Mouse (Mus musculus) midbrain, embryonic 16.5 days (tissue): ENCODE results near the gene Ppp2r5e. TPM values are rescaled to one million over a fixed set of nuclear protein-coding genes. Genes with fewer than 3 reads are reported as not detected.

Experiments used
- ATAC-seq: fragments of 200-750 bp; cut with Nextera tagmentation; 2 replicates; pipeline ENCODE4 v1.8.0; 2017; ENCODE audit warnings: moderate TSS enrichment
- H3K27ac ChIP-seq: fragments of 300-500 bp; sonication (generic); 2 replicates; pipeline ENCODE4 v1.5.1; 2014; ENCODE audit warnings: mild to moderate bottlenecking, low read length, mixed read lengths
- H3K27me3 ChIP-seq: fragments of 300-500 bp; sonication (generic); 2 replicates; pipeline ENCODE4 v1.6.1; 2014; ENCODE audit warnings: low read depth, low read length, mixed read lengths; ENCODE audit not compliant: control insufficient read depth, insufficient read depth
- H3K36me3 ChIP-seq: fragments of 300-500 bp; sonication (generic); 2 replicates; pipeline ENCODE4 v1.6.1; 2014; ENCODE audit warnings: mild to moderate bottlenecking, low read length, moderate library complexity, mixed read lengths; ENCODE audit not compliant: control insufficient read depth, insufficient read depth
- H3K4me1 ChIP-seq: fragments of 300-500 bp; sonication (generic); 2 replicates; pipeline ENCODE4 v1.6.1; 2014; ENCODE audit warnings: mild to moderate bottlenecking, low read length, mixed read lengths; ENCODE audit not compliant: control insufficient read depth, insufficient read depth
- H3K4me2 ChIP-seq: fragments of 300-500 bp; sonication (generic); 2 replicates; pipeline ENCODE4 v1.6.1; 2014; ENCODE audit warnings: mild to moderate bottlenecking, low read length, mixed read lengths
- H3K4me3 ChIP-seq: fragments of 300-500 bp; sonication (generic); 2 replicates; pipeline ENCODE4 v1.5.1; 2014; ENCODE audit warnings: low read depth, mild to moderate bottlenecking, low read length, moderate library complexity, mixed read lengths
- H3K9ac ChIP-seq: fragments of 300-500 bp; sonication (generic); 2 replicates; pipeline ENCODE4 v1.6.1; 2014; ENCODE audit warnings: low read depth, low read length, mixed read lengths
- H3K9me3 ChIP-seq: fragments of 300-500 bp; sonication (generic); replicated peaks from 2 replicates; pipeline ENCODE4 v1.6.1; 2014; ENCODE audit warnings: mild to moderate bottlenecking, low read length, mixed read lengths; ENCODE audit not compliant: control insufficient read depth, poor library complexity, severe bottlenecking
- WGBS: fragments of 180-500 bp; shearing (Covaris S2); extraction: QIAGEN DNeasy Blood & Tissue Kit; methylation state at CpG from one replicate; pipeline ENCODE4 v1.1.7; 2014; 5-methylcytosine and 5-hydroxymethylcytosine counted together
- polyA plus RNA-seq: library from polyadenylated mRNA; unstranded; fragments of >200 nt; fragmentation: Nextera tagmentation; extraction: Ambion mirVana; gene quantifications from 2 replicates; pipeline ENCODE4 v1.2.1, GENCODE M21; 2015

Gene Ppp2r5e
- polyA plus RNA-seq, 1 experiment from 2014 or later, result 18.1 TPM

DNA sequence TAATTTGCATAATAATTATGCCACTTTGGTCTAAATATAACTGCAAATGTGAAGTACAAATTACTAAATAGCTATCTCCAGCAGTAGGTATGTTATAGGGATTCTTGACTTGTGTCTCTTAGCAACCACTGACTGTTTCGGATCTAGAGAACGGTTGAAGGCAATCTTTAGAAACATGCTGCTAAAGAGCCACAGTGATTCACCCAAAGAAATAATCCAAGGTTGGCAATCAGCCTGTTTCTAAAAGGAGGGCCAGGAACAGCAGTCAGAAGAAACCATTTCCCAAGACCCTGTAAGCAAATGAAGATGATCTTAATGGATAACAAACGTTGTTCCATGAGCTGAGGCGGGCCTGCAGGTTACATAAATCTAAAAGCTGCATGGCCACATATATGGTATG lies 117.9 kb downstream of the Ppp2r5e start:
- no peaks in the 10 kb centered on the region for H3K9me3 ChIP-seq
- ATAC-seq, result no peak
- no peak overlapping the region; the same call in 1 of the 2 replicates for H3K27ac ChIP-seq
- no peak overlapping the region for H3K4me3 ChIP-seq
- no peaks in the 10 kb centered on the region for H3K27me3 ChIP-seq
- H3K36me3 ChIP-seq, result no peaks in the 10 kb centered on the region
- WGBS, result 49% methylated on average over 4 of the region's 4 CpGs
- peaks cover 8% of the 10 kb centered on the region; the same call in 1 of the 2 replicates for H3K4me1 ChIP-seq
- H3K9ac ChIP-seq, result no peak overlapping the region
- no peak overlapping the region for H3K4me2 ChIP-seq

DNA sequence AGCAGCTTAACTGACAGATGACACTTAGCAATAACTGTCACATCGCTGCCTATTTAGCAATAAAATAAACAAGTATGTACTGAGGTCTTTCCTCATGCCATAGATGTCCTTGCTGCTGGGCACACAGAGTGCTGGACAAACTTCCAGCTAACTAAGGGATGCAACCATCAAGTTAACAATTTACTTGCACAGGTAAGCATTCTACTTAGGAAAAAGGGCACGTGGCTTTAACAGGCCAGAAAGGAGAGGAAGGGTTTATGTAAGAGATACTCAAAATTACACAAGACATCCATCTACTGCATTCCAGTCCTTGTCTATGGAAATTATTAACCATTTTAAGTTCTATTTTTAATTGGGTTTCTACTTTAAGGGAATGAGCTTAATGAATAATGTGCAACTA lies 123.0 kb downstream of the Ppp2r5e start:
- peaks cover 2% of the 10 kb centered on the region; the same call in 1 of the 2 replicates for H3K36me3 ChIP-seq
- H3K27ac ChIP-seq, result no peak overlapping the region
- H3K9me3 ChIP-seq, result no peaks in the 10 kb centered on the region
- WGBS, result 95% methylated on average over 2 of the region's 2 CpGs
- H3K4me1 ChIP-seq, result peaks cover 5% of the 10 kb centered on the region; the same call in 1 of the 2 replicates
- H3K9ac ChIP-seq, result no peak overlapping the region
- ATAC-seq, result no peak
- H3K4me3 ChIP-seq, result no peak overlapping the region
- H3K4me2 ChIP-seq, result no peak overlapping the region
- H3K27me3 ChIP-seq, result no peaks in the 10 kb centered on the region

- peaks cover under 1% of the 10 kb centered on the region; the same call in 1 of the 2 replicates for H3K4me1 ChIP-seq
- WGBS, result 92% methylated on average over 3 of the region's 3 CpGs
- no peak overlapping the region for H3K27ac ChIP-seq
- no peak overlapping the region for H3K4me2 ChIP-seq
- peaks cover 5% of the 10 kb centered on the region; the same call in 1 of the 2 replicates for H3K36me3 ChIP-seq
- no peak overlapping the region for H3K9ac ChIP-seq
- H3K9me3 ChIP-seq, result no peaks in the 10 kb centered on the region
- no peaks in the 10 kb centered on the region for H3K27me3 ChIP-seq
- no peak for ATAC-seq
- H3K4me3 ChIP-seq, result no peak overlapping the region
Measured at GRCm38 (mm10) chr12:75472107-75472506, 123.9 kb downstream of the Ppp2r5e start.

- H3K27ac ChIP-seq, result no peak overlapping the region
- ATAC-seq, result no peak
- H3K27me3 ChIP-seq, result no peaks in the 10 kb centered on the region
- no peaks in the 10 kb centered on the region for H3K4me1 ChIP-seq
- H3K36me3 ChIP-seq, result peaks cover 8% of the 10 kb centered on the region; the same call in 1 of the 2 replicates
- H3K4me2 ChIP-seq, result no peak overlapping the region
- H3K9me3 ChIP-seq, result no peaks in the 10 kb centered on the region
- H3K4me3 ChIP-seq, result no peak overlapping the region
- H3K9ac ChIP-seq, result no peak overlapping the region
- 89% methylated on average over 6 of the region's 6 CpGs for WGBS
Measured at GRCm38 (mm10) chr12:75467814-75468213, 128.2 kb downstream of the Ppp2r5e start.

DNA sequence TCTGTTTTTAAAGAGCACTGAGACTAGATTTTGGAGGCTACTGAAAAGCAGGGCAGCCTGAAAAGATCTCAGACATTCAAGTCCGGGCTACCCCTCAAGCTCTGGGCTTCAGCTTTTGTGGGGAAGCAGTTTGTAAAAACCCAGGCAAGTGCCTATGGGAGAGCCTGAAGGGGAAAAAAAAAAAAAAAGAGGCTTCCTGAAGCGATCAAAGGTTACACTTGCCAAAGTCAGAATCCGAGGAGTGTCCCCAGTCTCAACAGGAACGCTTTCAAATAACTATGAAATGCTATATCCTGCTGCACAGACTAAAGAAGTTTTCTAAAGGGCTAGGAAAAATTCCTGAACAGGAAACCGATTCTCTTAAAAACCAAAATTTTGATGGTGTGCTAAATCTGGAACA lies 128.9 kb downstream of the Ppp2r5e start:
- Histone ChIP-seq H3K9ac (no peak overlapping the region), H3K4me2 (no peak overlapping the region), H3K27me3 (no peaks in the 10 kb centered on the region), H3K4me3 (no peak overlapping the region), H3K36me3 (peaks cover 8% of the 10 kb centered on the region), H3K9me3 (no peaks in the 10 kb centered on the region), H3K4me1 (no peaks in the 10 kb centered on the region), H3K27ac (no peak overlapping the region)
- ATAC-seq, result no peak
- whole genome bisulfite sequencing, result 82% methylated on average over 5 of the region's 5 CpGs

- Histone ChIP-seq H3K27me3 (no peaks in the 10 kb centered on the region), H3K4me1 (no peaks in the 10 kb centered on the region), H3K9ac (no peak overlapping the region), H3K4me2 (no peak overlapping the region), H3K9me3 (no peaks in the 10 kb centered on the region), H3K27ac (no peak overlapping the region), H3K36me3 (peaks cover 11% of the 10 kb centered on the region), H3K4me3 (no peak overlapping the region)
- no peak for ATAC-seq
- WGBS, result 96% methylated on average over 7 of the region's 7 CpGs
Measured at GRCm38 (mm10) chr12:75466206-75466605, 129.8 kb downstream of the Ppp2r5e start.

- Histone ChIP-seq H3K36me3 (peaks cover 18% of the 10 kb centered on the region), H3K9ac (no peak overlapping the region), H3K27me3 (no peaks in the 10 kb centered on the region), H3K4me1 (no peaks in the 10 kb centered on the region), H3K4me3 (no peak overlapping the region), H3K27ac (no peak overlapping the region), H3K4me2 (no peak overlapping the region), H3K9me3 (no peaks in the 10 kb centered on the region)
- 0 out of 2 replicates have a peak, but pooled peaks have one; percentile 58 for ATAC-seq
- 77% methylated on average over 9 of the region's 9 CpGs for WGBS
Measured at GRCm38 (mm10) chr12:75464016-75464769, 131.9 kb downstream of the Ppp2r5e start.

- Histone ChIP-seq H3K27me3 (no peaks in the 10 kb centered on the region), H3K27ac (no peak overlapping the region), H3K9me3 (no peaks in the 10 kb centered on the region), H3K36me3 (peaks cover 14% of the 10 kb centered on the region), H3K4me2 (no peak overlapping the region), H3K9ac (no peak overlapping the region), H3K4me3 (no peak overlapping the region), H3K4me1 (no peaks in the 10 kb centered on the region)
- WGBS, result 82% methylated on average over 5 of the region's 5 CpGs
- ATAC-seq, result no peak
Measured at GRCm38 (mm10) chr12:75460561-75460960, 135.5 kb downstream of the Ppp2r5e start.

DNA sequence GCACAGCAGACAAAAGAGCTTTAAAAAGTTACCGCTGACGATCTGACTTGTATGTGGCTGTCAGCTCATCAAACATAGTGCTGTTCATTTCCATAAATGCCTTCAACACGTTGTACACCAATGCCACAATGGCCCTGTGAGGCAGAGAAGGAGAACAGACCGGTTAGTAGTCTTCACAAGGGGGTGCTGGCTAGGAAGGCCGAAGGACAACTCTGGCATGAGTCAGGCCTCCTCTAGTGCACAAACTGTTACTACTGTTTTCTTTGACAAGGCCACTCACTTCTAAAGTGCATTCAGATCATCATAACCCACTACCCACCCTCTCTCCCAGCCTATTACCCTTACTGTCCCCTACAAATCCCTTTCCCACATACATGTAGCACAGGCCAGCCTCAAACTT lies 136.4 kb downstream of the Ppp2r5e start:
- 84% methylated on average over 5 of the region's 5 CpGs for WGBS

More for the DNA sequence above, 136.4 kb downstream of the Ppp2r5e start:
- H3K36me3 ChIP-seq, result peaks cover 14% of the 10 kb centered on the region
- H3K4me2 ChIP-seq, result no peak overlapping the region
- H3K9me3 ChIP-seq, result no peaks in the 10 kb centered on the region
- no peak overlapping the region for H3K4me3 ChIP-seq
- H3K4me1 ChIP-seq, result no peaks in the 10 kb centered on the region
- H3K27me3 ChIP-seq, result no peaks in the 10 kb centered on the region
- H3K9ac ChIP-seq, result no peak overlapping the region
- no peak overlapping the region for H3K27ac ChIP-seq
- no peak for ATAC-seq
